Mouse (Mus musculus) c-Kit-negative CD71-positive TER-119-positive erythroid progenitor cells, embryonic 14.5 days (primary cell): ENCODE measurements at regions not wholly inside any gene's neighbourhood (a gene's known extent, or its start where the extent isn't known, plus 50 kb on each side); places are given as distances from the start of the nearest gene placed in this dataset.

ENCODE experiments used
- DNase-seq: peaks from one replicate; pipeline ENCODE4 v3.0.0-alpha.2; 2013; ENCODE audit warnings: low read depth, low spot score

DNA sequence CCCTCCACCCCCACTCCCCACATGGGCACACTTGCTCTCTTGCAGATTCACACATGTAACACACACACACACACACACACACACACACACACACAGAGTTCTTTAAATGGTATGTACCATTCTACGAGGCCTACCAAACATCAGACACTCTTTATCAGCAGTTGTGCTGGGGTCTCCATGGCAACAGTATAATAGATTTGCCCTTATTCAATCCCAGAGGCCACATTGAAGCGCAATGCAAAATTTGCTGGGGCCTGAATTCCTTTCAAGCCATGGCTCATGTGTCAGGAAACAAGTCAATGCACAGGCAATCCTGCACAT lies 502.7 kb upstream of the Smim15 start:
- DNase-seq, result no peak

DNA sequence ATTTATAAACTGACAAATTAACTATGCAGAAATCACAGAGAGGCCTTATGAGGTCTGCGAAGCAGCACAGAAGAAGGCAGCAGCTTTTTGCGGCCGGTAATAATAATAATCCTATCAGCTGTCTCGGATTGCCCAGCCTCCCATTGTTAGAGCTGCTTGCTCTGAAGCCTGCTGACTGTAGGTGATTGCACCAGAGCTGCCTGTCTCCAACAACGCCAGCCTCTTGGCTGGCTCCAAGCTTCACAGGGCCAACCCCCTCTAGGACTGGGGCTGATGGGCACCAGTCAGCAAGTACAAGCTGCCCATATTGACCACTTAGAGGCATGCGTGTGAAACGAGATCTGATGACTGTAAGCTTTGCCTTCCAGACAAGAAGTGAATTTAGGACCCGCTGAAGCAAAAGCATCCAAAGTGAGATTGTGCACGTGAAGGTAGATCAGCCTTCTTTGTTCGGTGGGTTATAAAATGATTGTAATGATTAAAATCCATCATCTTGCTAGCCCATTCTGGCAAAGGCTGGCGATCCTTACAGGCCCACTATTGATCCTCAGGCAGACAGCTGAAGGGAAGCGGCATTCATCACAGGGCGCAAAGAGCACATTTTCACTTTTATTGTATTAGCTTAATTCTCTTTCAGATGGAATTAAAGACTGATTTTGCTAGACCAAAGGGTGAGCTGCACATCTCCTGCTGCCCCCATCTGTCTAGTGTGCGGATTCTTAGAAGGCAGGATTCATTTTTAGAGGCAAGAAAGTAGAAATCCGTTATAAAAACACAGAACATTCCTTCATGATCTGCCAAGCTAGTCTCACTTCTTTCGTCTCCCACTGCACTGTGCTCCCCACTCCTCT lies 503.2 kb upstream of the Smim15 start:
- no peak for DNase-seq

DNA sequence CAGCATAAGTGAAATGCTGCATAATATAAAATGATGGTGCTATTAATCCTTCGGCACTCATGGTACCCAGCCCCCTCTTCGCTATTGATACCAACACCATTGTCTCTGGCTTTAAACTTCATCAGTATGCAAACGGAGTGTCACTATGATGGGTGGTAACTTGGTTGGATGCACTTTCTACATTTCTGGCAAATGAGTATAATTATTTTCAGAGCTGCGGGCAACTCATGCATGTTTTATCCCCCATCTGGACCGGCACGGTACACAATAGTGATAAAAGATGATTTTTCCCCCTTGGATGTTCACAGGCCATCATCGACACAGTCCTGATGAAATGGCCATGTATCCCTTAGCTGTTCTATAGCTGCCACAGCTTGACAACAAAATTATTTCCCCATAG lies 503.9 kb upstream of the Smim15 start:
- DNase-seq, result no peak

DNA sequence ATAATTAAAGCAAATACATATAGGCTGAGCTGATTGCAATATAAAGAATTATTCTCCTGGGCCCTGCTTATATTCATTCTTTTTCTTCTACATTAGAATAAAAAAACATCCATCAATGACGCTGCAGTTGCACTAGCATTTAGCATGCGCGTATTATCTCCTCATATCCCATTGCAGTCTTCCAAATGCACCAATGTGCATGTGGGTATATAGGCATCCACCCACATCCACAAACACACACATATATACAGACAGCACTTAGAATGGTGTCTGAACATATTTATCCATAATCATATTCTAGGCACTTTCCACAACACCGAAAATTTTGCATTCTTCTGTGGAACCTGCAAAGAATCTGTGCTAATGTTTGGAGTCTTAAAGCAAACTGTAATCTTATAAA lies 504.4 kb upstream of the Smim15 start:
- no peak for DNase-seq

DNA sequence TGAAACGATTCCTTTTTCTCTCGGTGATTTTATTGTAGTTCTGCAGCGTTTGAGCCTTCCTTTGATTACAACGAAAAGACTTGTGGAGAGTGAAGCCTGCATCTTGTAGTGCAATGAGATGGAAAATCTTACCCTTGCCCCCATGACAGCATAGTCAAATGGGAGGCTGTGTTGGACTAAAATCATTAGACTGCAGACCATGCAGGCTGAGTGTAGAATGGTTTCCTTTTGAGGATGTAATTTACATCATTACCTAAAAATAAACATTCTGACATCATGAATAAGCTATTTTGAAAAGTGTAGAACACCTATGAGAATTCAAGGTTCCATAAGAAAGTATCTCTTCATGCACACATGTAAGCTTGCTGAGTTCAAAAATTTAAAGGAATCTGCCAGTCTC lies 504.9 kb upstream of the Smim15 start:
- DNase-seq, result no peak

DNA sequence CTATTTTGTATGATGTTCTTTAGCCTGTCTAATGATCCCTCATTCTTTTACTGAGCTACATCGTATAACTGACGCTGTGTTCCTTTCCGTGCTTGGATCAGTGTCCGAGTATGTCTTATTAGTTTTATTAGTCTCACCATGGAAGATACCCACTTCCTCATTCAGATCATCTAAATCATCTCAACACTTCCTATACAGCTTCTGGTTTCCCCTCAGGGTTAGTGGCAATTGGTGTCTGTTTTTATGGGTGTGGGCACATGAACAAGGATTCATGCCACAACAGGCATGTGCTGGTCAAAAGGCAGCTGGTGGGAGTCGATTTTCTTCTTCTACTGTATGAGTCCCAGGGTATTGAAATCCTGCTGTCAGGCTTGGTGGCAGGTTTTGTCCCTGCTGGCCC lies 509.0 kb upstream of the Smim15 start:
- no peak for DNase-seq

DNA sequence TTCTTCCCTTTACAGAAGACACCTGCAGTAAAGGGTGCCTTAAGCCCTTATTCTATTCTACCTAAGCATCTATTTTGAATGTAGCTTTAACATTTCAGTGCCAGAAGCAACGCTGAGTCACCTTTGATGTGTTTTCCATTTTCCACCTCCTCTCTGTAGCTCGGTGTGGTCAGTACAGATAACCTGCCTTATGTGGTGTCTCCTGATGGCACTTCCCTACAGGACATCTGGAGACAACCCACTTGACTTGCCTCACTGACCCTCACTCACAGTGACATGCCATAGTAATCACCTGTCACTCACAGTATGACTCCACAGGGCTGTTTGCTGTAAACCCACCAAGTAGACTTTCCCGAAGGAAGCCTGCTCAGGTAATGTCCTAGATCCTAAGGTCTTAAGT lies 510.9 kb upstream of the Smim15 start:
- no peak for DNase-seq

DNA sequence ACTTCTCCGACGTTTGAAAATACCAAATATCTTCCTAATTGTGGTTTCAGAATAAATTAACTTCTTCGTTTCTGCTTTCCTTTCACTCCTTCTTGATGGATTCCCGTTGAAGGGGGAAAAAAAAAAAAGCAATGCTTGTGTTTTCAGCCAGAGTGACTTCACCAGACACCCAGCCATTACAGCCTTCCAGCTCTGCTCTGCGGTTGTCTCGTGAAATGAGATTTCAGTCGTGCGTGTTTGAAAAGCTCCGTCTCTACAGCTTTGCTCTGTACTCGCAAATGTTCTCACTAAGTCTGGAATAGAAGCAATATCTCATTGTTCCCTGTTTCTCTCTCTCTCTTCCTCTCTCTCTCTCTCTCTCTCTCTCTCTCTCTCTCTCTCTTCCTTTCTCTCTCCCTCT lies 509.6 kb upstream of the Kif2a start:
- no peak for DNase-seq

DNA sequence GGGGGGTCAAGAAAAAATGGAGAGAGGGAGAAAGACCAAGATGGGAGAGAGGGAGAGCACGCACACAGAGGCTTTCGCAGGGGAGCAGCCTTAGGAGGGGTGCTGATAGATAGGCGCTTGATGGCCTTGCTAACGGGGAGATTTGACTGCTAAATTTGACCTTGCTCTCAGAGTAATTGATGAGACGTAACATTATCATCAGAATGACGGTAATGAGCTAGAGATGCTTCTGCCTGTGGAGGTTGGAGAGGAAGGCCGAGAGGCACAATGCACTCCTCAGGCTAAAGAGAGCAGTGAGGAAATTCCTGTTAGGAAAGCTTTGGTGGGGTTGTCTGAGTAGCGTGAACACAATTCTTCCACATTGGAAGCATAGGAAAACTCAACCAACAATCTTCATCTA lies 509.1 kb upstream of the Kif2a start:
- DNase-seq, result no peak

DNA sequence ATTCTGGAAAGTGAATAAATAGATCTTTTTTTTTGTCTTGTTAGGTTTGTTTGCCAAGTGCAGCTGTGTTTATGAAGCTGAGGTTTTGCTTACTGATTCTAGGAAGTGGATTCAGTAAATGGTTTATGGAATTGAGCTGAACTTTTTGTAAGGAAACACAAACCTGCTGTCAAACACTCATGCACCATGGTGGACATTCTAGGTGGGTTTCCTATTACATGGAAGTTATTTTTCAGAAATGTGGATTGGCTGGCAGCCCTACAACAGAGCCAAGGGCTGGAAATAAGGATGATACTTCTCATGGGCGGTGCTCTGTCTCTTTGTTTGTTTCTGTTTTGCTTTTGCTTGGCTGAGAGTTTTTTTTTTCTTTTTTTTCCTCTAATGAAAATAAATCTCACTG lies 508.5 kb upstream of the Kif2a start:
- DNase-seq, result no peak

DNA sequence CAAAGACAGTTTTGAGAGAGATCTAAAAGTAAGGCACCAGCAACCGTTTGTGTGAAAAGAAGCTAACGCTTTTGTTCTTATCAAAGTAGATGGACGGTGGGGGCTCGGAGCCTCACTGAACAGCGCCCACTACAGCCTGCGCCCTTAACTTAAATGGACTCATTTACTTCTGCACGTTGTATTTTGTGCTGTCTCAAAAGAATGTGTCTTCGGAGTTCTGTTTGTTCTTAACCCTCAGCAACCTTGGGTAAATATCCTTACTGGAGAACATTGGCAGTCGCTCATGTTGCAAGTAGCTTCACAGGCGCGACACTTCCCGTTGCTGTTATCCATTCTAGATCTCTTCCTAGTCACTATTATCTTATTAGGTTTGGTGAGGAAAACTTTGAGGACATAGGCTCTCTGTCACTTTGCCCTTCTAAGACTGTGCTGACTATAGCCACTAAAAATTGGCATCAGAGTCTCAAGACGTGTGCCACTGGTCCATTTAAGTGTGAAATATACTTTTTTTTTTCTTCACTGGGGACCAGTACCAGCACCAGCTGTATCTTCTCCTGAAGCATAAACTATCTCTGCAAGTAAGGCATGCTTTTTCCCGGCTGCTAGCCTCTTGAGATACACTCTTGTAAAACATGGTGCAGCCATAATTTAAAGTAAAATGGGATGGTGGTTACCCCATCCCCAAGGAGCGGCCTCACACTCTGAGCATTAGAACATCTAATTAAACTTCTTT lies 507.0 kb upstream of the Kif2a start:
- DNase-seq, result no peak

DNA sequence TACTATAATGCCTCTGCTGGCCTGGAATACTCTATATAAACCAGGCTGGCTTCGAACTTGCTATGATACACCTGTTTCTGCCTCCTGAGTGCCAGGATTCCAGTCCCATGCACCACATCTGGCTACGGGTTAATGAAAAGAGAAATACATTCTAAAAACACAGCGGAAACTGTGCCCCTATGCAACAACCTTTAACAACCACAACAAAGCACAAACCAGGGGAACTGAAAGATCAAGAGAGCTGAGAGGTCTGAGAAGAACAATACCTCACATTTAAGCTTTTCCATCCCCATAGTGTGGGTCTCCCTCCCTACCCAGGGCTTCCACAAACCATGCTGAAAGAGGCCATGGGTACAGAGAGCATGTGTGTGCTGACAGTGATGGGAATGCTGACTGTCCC lies 501.0 kb upstream of the Kif2a start:
- no peak for DNase-seq

DNA sequence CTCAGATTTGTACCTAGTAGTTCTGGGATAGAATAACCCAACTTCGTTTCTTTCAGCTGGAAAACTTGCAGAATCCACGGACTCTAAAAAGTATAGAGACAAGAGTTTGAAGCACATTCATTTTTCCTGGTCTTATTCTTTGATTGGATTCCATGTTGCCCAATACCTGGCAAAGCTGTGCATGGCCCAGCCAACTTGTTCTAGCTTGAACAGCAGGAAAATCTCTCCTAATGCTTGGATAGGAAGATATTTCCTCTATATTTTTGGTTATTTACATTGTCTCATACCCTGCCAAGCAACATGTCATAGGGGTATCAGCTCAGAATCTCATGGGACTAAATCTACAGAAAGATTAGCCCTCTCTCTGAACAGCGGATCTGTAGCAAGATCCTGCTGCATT lies 492.3 kb upstream of the Kif2a start:
- DNase-seq, result no peak

DNA sequence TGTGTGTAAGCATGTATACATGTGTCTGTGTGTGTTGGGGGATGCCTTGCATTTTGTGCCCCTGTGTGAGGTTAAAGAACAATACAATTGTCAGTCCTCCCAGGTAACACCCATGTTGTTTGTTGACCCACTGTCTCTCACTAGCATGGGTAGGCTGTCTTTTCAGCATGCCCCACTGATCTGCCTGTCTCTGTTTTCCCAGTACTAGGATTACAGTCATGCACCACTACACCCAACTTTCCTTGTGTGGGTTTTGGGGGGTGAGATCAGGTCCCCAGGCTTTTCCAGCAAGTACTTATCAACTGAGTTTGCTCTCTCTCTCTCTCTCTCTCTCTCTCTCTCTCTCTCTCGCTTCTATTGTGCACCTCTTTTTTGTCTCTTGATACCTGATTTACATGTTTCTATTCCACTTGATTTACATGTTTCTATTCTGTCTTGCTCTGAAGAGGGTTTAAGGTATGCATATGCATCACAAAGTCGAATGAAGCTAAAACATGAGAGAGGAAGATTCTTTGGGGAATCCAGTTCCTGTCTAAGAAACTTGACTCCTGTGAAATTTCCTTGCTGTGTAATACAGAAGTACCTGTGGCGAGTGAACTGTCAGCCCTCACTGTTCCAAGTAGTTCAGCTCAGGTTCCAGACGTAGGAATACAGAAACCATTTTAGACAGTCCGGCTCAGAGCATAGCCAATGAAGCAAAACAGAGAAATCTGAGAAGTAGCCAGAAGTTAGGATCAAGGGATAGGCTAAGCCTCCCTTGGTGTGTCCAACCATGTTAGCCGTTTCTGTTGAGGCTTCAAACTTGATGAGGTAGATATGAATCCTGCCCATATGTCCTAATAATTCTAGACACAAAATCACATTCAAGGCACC lies 491.6 kb upstream of the Kif2a start:
- DNase-seq, result no peak

DNA sequence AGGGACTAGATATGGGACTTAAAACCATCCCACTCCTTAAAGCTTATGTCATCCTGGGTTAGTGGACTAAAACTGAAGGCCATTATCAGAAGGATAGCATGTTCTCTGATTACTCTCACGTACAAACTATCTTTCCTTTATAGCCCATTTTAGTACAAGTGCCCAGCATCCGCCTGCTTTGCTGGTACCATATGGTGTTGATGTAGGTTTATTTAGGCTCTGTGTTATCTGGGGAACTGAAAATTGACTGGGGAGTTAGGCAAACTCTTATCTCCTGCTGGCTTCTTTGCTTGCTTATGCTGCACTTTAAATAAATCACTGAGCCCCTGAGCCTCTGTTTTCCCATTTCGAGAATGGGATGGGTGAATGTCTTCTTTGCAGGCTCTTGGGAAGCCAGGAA lies 485.4 kb upstream of the Kif2a start:
- DNase-seq, result no peak

DNA sequence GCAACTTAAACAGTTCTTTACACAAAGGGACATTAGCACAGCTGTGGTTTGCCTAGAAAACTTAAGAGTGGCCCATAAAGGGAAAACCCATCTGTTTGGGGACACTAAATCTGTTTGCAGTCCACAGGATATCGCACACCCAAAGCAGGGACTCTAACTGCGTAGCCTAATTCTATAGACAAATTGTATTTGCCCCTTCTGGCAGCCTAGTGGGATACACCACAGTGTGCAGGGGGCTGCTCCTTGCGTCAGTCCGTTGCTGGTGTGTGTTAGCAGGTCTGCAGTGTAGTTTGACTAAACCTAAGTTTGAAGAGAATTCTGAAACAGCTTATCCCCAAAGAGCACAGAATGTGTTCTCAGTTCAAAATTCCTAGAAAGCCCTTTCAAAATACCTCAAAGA lies 484.9 kb upstream of the Kif2a start:
- DNase-seq, result no peak

DNA sequence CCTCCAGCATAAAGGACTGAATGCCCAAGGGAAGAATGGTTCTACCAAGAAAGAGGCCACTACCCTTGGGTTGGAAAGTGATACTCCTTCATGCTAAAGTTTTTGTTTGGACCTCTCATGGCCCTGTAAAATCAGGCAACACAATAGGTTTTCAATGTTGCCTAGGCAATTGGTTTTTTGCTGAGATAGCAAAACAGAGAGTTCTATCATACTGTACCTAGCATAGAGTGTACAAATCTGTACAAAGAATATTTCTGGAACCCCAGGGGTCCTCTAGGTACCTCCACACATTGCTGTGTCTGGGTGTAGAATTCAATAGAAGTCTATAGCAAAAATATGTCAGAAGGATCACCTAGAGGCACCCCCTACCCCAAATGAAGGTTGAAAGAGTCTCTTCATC lies 483.4 kb upstream of the Kif2a start:
- DNase-seq, result no peak

DNA sequence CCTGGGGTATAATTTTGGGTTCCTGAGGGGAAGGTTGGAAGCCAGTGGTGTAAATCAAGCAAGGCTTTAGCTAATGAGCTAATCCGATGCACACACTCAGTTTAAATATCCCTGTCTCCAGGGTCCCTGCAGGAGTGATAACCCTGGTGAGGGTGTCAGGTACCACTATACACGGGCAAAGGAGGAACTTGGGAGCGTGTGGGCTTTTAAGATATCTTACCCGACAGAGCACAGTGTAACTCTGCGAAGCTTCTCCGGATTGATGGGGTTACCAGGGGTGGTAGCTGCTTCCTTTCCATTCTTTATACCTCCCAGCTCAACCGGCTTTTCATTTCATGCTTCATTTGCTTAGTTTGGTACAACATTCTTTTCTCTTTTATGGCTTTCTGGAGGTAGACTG lies 480.3 kb upstream of the Kif2a start:
- no peak for DNase-seq

DNA sequence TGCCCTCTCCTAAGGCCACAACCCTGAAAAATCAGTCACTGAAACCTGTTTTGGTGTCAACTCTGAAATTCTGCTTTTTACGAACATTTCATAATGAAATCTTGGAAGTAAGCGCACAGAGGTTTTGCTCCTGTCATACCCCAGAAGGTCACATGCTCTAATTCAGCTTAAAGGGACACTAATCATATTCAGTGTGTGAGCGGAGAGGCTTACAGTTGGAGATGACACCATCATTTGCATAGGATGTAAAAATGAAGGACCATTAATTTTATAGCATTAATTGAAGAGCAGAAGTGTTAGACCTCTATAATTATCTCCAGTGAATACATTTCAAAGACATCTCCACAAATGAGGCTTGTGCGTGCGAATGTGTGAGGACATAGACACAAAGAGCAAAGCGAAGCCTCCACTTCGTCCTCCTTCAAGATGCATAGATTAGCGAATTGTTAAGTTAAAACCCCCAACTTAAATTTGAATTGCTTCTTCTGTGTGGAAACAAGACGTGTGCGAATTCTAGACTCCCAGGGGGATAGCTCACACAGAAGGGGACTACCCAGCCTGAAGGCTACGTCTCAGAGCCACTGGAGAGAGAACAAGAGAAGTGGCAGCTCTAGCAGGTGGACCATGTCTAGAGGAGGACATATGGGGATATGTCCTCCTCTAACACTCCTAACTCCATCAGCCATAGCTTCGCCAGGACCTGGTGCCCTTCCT lies 479.0 kb upstream of the Kif2a start:
- DNase-seq, result no peak

DNA sequence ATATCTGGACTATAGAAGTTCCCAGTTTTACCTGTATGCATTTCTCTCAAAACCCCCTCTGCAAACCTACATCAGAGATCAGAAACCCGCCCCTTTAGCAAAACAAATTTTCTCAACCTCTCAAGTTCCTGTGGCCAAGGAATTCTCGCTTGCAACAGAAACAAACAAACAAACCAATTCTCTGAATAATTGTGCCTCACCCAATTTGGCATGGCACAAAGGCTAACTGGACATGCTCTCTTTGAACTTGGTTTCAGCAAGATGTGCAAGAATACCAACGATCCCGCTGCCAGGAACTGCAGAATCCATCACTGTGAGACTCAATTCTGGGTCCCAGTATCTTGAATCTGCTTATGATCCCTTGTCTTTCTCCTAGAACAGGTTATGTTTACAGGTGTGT lies 477.4 kb upstream of the Kif2a start:
- no peak for DNase-seq

DNA sequence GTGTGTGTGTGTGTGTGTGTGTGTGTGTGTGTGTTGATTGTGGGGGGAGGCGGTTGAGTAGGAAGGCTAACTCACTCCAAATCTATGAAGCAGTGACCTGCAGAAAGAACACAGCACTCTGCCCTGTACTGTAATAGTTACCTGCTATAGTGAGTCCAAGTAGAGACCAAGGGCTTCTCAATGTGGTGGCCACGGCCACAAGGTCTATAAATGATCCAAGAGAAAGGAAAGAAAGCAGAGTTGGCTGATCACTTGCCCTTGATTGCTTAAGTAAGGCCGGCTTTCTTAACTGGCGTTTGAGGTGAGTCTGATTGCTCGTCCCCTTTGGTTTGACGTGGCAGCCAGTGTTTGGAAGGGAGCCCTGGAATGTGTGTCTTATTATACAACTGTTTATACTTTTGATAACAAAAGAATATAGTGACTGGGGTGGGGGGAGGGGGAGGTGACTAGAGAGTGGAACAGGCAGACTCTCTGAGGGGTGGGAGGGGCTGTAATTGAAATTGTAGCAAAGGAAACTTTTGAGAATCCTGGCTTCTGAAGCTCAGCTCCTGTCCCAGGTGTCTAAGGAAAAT lies 473.3 kb upstream of the Kif2a start:
- DNase-seq, result no peak

DNA sequence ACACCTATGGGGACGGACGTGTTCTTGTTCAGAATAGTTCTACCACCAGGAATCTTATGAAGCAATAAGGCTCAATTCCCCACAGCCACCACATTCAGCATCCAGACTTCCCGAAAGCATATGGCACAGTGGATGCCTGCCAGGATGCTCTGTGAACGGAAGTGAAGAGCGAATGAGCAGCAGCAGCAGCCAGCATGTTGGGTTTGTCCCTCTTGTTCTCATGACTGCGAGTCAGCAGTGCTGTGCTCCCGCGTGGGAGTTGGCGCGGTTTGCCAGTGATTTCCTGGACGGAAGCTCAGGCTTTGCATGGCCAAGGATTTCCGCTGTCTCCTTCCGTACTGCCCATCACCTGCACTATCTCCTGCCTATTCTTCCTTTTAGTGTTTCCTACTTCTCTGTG lies 471.8 kb upstream of the Kif2a start:
- no peak for DNase-seq
